Mouse (Mus musculus) ES-Bruce4 (cell line): ENCODE measurements around the gene Cnnm4. TPM values are rescaled to one million over a fixed set of nuclear protein-coding genes. Genes with fewer than 3 reads are reported as not detected.
A peak's percentile ranks its signal among the peaks of the same experiment; 100 is the strongest.

Experiments
- H3K27ac ChIP-seq: 2 replicates; pipeline ENCODE4 v1.5.1; 2012; ENCODE audit warnings: low read length, inconsistent platforms; ENCODE audit not compliant: insufficient read depth
- H3K27me3 ChIP-seq: 2 replicates; pipeline ENCODE4 v1.6.1; 2012; ENCODE audit warnings: mild to moderate bottlenecking, low read length, inconsistent platforms; ENCODE audit not compliant: control insufficient read depth, poor library complexity, insufficient read depth, severe bottlenecking
- H3K36me3 ChIP-seq: 2 replicates; pipeline ENCODE4 v1.6.1; 2012; ENCODE audit warnings: inconsistent platforms, mild to moderate bottlenecking, low read length, moderate library complexity; ENCODE audit not compliant: control insufficient read depth, poor library complexity, insufficient read depth, severe bottlenecking
- H3K4me1 ChIP-seq: one replicate; pipeline ENCODE4 v1.8.1; 2011; ENCODE audit warnings: low read length; ENCODE audit not compliant: control insufficient read depth, insufficient read depth
- H3K4me3 ChIP-seq: 2 replicates; pipeline ENCODE4 v1.5.1; 2011; ENCODE audit warnings: low read depth, mild to moderate bottlenecking, low read length
- H3K9ac ChIP-seq: 2 replicates; pipeline ENCODE4 v1.6.1; 2012; ENCODE audit warnings: low read depth, mild to moderate bottlenecking, inconsistent platforms; ENCODE audit not compliant: poor library complexity, severe bottlenecking
- H3K9me3 ChIP-seq: replicated peaks from 2 replicates; pipeline ENCODE4 v1.6.1; 2012; ENCODE audit warnings: mild to moderate bottlenecking, low read length, inconsistent platforms; ENCODE audit not compliant: control insufficient read depth, poor library complexity, insufficient read depth, severe bottlenecking
- CTCF ChIP-seq: IDR thresholded peaks from one replicate; pipeline ENCODE4 v1.8.1; 2011; ENCODE audit warnings: low read depth, low read length
- EP300 ChIP-seq: IDR thresholded peaks from 2 replicates; pipeline ENCODE4 v1.6.1; 2011; ENCODE audit warnings: low read depth, low read length; ENCODE audit not compliant: insufficient read depth
- POLR2A ChIP-seq: IDR thresholded peaks from one replicate; pipeline ENCODE4 v1.8.1; 2011; ENCODE audit warnings: low read length; ENCODE audit not compliant: insufficient read depth
- polyA plus RNA-seq: library from polyadenylated mRNA; stranded (reverse); fragments of >200 nt; gene quantifications from 2 replicates; pipeline ENCODE4 v1.2.4, GENCODE M21; 2011; ENCODE audit warnings: low read depth; ENCODE audit not compliant: missing spikeins, insufficient read depth, insufficient read length

Gene Cnnm4
- polyA plus RNA-seq, 1 experiment: 4.7 TPM

- peak; percentile 84 for TF ChIP-seq POLR2A
- TF ChIP-seq EP300: no peak
- peak; percentile 79 for TF ChIP-seq CTCF
- H3K4me1 ChIP-seq: peaks cover 2% of the 10 kb centered on the region
- peak within 1 kb of the TSS; percentile 78 for H3K4me3 ChIP-seq
- peak within 1 kb of the TSS; percentile 97 for H3K9ac ChIP-seq
- H3K27me3 ChIP-seq: no peaks in the 10 kb centered on the region
- 0 out of 2 replicates have a peak within 1 kb of the TSS, but pooled peaks have one; percentile 11 for H3K27ac ChIP-seq
- H3K36me3 ChIP-seq: 0 out of 2 replicates have a peak, but pooled peaks cover 5% of the 10 kb centered on the region
- no peaks in the 10 kb centered on the region for H3K9me3 ChIP-seq
These were observed 40.0 kb downstream of the Cnnm4 start, which contains the start of gene Cnnm3 for GRCm38 (mm10) chr1:36511289-36512021. Gene Cnnm3, plus strand, starts transcription at chr1:36511867.

DNA sequence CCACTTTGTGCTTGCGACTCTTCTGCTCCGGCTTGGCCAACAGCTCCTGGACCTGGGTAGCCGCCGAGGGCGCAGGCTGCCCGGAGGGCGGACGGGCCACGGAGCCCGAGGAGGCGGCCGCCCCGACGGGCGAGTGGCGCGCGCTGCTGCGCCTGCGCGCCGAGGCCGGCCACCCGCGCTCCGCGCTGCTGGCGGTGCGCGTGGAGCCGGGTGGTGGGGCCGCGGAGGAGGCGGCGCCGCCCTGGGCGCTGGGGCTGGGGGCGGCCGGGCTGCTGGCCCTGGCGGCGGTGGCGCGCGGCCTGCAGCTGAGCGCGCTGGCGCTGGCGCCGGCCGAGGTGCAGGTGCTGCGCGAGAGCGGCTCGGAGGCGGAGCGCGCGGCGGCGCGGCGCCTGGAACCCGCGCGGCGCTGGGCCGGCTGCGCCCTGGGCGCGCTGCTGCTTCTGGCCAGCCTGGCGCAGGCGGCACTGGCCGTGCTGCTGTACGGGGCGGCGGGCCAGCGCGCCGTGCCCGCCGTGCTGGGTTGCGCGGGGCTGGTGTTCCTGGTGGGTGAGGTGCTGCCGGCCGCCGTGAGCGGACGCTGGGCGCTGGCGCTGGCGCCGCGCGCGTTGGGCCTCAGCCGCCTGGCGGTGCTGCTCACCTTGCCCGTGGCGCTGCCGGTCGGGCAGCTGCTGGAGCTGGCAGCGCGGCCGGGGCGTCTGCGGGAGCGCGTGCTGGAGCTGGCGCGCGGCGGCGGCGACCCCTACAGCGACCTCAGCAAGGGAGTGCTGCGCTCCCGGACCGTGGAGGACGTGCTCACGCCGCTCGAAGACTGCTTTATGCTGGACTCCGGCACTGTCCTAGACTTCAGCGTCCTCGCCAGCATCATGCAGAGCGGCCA lies 40.9 kb downstream of the Cnnm4 start:
- Histone ChIP-seq H3K9me3 (no peaks in the 10 kb centered on the region), H3K27ac (0 out of 2 replicates have a peak overlapping the region, but pooled peaks have one; percentile 11), H3K4me1 (peaks cover 2% of the 10 kb centered on the region), H3K9ac (peak overlapping the region; percentile 97), H3K27me3 (no peaks in the 10 kb centered on the region), H3K36me3 (0 out of 2 replicates have a peak, but pooled peaks cover 8% of the 10 kb centered on the region), H3K4me3 (peak overlapping the region; percentile 68)
- no peak for TF ChIP-seq EP300
- TF ChIP-seq POLR2A: no peak
- TF ChIP-seq CTCF: no peak

DNA sequence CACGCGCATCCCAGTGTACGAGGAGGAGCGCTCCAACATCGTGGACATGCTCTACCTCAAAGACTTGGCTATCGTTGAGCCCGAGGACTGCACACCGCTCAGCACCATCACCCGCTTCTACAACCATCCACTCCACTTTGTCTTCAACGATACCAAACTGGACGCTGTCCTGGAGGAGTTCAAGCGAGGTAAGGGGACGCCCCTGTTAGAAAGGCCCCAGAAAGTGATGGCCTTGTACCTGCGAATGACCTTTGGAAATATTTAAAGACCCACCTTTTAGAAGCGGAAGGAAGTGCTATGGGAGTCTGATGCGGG lies 41.5 kb downstream of the Cnnm4 start:
- H3K27ac ChIP-seq: no peak overlapping the region

DNA sequence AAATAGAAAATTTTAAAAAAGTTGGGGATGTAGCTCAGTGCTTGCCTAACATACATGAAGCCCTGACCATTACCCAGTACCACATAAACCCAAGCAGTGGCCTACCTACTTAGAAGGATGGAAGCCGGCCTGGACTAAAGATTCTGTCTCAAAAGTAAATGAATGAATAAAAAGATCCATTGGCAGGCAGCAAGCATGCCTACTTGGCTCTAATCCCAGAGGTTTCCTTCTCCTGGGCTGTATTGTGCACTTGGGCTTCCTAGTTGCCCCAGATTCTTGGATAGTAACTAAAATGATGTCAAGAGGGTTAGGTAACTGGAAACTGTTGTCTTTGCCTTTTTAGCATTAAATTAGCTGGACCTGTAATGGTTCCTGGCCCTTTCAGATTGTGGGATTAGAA lies 41.9 kb downstream of the Cnnm4 start:
- H3K9ac ChIP-seq: peak overlapping the region; percentile 97
- peak overlapping the region; percentile 68 for H3K4me3 ChIP-seq
- H3K36me3 ChIP-seq: 0 out of 2 replicates have a peak, but pooled peaks cover 8% of the 10 kb centered on the region
- TF ChIP-seq EP300 (no peak), POLR2A (no peak), CTCF (no peak)
- H3K27ac ChIP-seq: no peak overlapping the region
- no peaks in the 10 kb centered on the region for H3K9me3 ChIP-seq
- no peaks in the 10 kb centered on the region for H3K27me3 ChIP-seq
- H3K4me1 ChIP-seq: peaks cover 2% of the 10 kb centered on the region

More for the DNA sequence above, 41.5 kb downstream of the Cnnm4 start:
- Histone ChIP-seq H3K36me3 (0 out of 2 replicates have a peak, but pooled peaks cover 8% of the 10 kb centered on the region), H3K4me1 (peaks cover 2% of the 10 kb centered on the region), H3K9ac (peak overlapping the region; percentile 97), H3K27me3 (no peaks in the 10 kb centered on the region), H3K4me3 (peak overlapping the region; percentile 68), H3K9me3 (no peaks in the 10 kb centered on the region)
- TF ChIP-seq EP300 (no peak), POLR2A (no peak)

GRCm38 (mm10) chr1:36513718-36514117 lies 42.3 kb downstream of the Cnnm4 start:
- Histone ChIP-seq H3K4me3 (no peak overlapping the region), H3K4me1 (peaks cover 2% of the 10 kb centered on the region), H3K36me3 (0 out of 2 replicates have a peak, but pooled peaks cover 8% of the 10 kb centered on the region), H3K9me3 (no peaks in the 10 kb centered on the region), H3K27ac (no peak overlapping the region), H3K9ac (no peak overlapping the region), H3K27me3 (no peaks in the 10 kb centered on the region)
- TF ChIP-seq CTCF: peak; percentile 71
- TF ChIP-seq POLR2A: no peak

- TF ChIP-seq POLR2A (no peak), EP300 (no peak), CTCF (no peak)
- Histone ChIP-seq H3K36me3 (peaks cover 24% of the 10 kb centered on the region), H3K9me3 (no peaks in the 10 kb centered on the region), H3K27ac (no peak overlapping the region), H3K4me1 (peaks cover 2% of the 10 kb centered on the region), H3K27me3 (no peaks in the 10 kb centered on the region), H3K9ac (no peak overlapping the region), H3K4me3 (no peak overlapping the region)
These were observed 46.8 kb downstream of the Cnnm4 start for GRCm38 (mm10) chr1:36518259-36518658.
